Mouse (Mus musculus) gastrocnemius, adult 2 months (tissue): Measurements from ENCODE around the gene Gm3286. TPM values are rescaled to one million over a fixed set of nuclear protein-coding genes. Genes with fewer than 3 reads are reported as not detected.
"Not testable (repeated sequence)": the region's sequence is repeated elsewhere in the genome, so short reads cannot be mapped to it uniquely, and the experiment has no call there.

Source experiments
- DNase-seq: peaks from one replicate; pipeline ENCODE4 v3.0.0; 2022
- H3K27ac ChIP-seq: fragments of 200-600 bp; 2 replicates; pipeline ENCODE4 v1.8.1; 2022; ENCODE audit warnings: mild to moderate bottlenecking
- H3K4me3 ChIP-seq: fragments of 200-600 bp; 2 replicates; pipeline ENCODE4 v1.8.1; 2022; ENCODE audit warnings: mild to moderate bottlenecking, moderate library complexity
- intact Hi-C: fragments of 180-260 bp; cut with DNase I; formaldehyde crosslinking; loops from one replicate; pipeline ENCODE4 v1.15.1; 2025
- long read RNA-seq, 2 experiments: library from polyadenylated mRNA; stranded (forward); transcript quantifications; one replicate each; pipeline ENCODE4 v2.0.0; 2021
- total RNA-seq, 2 experiments: library from RNA; stranded (reverse); gene quantifications; 2 replicates each; pipeline ENCODE4 v1.2.3; 2021

Gm3286 gene
- not detected for total RNA-seq
- long read RNA-seq, experiment 1 = 0 reads
- long read RNA-seq, experiment 2 = 0 reads

GRCm38 (mm10) chr5:95510458-95510857 lies at the start of gene Gm3286:
TSS of gene Gm3286 (plus strand) at chr5:95510758.
- H3K4me3 ChIP-seq, H3K27ac ChIP-seq, intact Hi-C loops, DNase-seq: not testable (repeated sequence)

Other genes with a start within 250 kb of the Gm3286 start
- gene Gm10424, start 238.0 kb upstream of the Gm3286 start, total RNA-seq = not detected
- not detected for gene Gm3259, start 204.8 kb upstream of the Gm3286 start, total RNA-seq
- gene D5Ertd577e, start 54.0 kb upstream of the Gm3286 start, total RNA-seq = not detected
- gene Gm7971, start 84.1 kb downstream of the Gm3286 start, total RNA-seq = not detected
- gene Gm7978, start 225.4 kb downstream of the Gm3286 start, total RNA-seq = not detected
- not detected for gene Gm7982, start 231.3 kb downstream of the Gm3286 start, total RNA-seq